Mouse (Mus musculus) kidney, postnatal 36 days (tissue): Measurements from ENCODE around the gene Vamp1.

Experiments used
- DNase-seq, 2 experiments: peaks; one replicate each; pipeline ENCODE4 v3.0.0; 2021 to 2022; ENCODE audit warnings: mixed read lengths in 2 of 2

Vamp1 gene

DNA sequence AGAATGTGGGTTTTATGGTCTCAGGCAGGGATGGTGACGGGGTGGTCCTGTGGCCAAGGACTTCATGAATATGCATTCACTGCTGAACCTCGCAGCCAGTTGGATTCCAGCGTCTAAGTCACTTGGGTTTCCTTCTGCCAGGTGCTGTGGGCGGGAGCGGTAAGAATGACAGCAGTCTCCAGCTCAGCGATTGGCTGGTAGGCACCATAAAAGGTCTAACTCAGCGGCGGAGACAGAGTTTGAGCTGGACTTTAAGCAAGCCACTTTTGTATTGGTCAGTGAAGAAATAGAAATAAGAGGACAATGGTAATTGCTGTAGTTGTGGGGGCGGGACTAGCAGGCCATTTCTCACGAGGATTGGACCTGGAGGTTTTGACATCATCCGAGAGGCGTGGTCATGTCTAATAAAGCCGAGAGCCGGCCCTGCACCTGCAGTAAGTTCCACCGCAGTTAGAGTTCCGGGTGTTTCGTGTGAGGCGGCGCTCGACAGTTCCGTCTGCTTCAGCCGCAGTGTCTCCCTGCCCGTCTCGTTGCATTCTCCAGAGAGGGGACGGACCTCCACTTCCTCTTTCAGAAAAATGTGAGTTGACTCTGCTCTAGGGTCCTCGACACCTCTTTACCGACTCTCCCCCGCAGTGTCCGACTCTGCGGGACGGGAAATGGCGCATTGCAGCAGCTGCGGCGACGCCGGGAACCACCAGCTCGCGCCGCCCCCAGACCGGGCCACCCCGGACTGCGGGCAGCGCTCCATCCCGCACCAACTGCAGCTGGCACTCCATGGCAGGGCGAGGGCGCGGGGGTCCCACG lies at the start of gene Vamp1:
Vamp1 (plus strand) TSS at position 404 of the 807 bp plus-strand sequence.
- peak; percentile 97 to 98 for DNase-seq

DNA sequence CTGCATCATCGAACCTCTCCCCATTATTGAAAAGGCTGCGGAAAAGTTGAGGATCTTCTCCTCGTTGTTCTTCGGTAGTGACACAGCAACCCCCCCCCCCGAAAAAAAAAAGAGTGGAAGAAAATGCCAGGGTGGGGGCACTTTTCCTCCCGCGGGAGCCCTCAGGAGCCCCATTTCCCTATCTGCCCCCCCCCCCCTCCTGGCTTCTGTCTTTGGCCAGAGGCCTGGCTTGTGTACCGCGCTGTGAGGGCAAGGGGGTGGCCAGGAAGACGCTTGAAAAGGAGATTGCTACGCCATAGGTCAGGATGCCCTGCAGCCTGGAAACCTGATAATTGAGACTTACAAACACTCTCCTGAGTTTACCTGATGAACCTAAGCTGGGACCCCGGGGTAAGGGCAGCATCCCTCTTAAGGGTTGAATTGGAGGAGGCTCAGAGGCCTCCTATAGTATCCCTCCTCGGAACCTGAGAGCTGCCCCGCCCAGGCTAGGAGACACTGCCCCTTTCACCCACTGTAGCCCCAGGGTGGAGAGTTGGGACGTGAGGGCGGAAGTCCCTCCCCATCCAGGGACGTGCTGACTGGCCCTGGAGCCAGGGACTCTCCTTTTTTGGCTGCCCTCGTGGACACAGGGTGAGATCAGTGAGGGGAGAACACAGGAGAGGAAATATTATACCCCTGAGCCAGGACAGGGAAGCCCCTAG lies 49.1 kb upstream of the Vamp1 start, which contains the start of gene Gapdh:
Gapdh (minus strand) TSS at position 417 of the 701 bp plus-strand sequence.
- DNase-seq = peak; percentile 89 to 92

DNA sequence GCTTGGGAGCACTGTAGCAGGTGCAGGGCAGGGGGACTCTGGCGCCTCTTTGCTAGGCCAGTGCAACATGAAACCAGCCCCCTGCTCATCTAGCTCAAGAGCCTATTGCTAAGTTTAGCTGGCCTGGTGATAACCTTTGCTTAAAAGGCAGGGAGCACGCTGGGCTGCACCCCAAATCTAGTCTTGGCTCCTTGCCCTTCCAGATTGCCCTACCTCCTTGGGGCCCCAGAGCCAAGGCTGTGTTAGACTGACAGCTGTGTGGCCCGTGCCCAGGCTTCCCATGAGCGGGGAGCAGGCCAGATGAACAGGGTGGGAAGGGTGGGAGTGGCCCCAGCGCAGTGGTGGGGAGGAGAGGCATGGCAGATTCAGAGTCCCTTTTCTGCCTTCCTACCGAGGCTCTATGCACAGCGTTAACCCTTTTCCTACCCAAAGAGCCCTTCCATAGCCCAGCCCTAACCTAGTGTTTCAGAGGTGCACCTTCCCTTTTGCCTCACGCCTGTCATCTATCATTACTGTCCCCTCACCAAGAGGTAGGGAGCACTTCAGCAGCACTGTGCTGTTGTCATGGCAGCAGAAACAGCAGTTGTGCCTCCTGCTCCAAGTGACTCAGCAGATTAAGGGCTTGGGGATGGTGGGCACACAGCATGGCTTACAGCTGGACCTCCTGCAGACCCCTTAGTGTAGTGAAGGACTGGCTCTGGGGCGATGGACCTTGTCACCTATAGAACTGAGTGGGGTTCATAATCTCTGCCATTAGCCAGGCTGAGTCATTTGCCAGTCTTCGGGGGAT lies 48.3 kb upstream of the Vamp1 start:
- peak in 1 of 2 experiments; percentile 44 for DNase-seq

DNA sequence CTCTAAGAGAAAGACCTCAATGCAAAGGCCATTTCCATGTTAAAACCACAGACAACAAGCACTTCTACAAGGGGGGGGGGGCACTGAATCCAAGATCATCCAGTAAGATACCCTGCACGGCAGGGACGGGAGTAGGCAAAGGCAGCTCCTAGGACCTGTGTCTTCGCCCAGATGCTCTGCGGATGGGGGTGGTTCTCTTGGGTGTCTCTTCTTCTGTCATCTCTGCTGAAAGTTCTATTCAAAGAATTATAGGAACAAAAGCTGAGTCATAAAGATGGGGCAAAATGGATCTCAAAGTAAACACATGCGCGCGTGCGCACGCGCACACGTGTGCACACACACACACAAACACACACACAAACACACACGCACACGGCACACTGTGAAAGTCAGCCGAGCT lies 47.3 kb upstream of the Vamp1 start:
- no peak for DNase-seq

DNA sequence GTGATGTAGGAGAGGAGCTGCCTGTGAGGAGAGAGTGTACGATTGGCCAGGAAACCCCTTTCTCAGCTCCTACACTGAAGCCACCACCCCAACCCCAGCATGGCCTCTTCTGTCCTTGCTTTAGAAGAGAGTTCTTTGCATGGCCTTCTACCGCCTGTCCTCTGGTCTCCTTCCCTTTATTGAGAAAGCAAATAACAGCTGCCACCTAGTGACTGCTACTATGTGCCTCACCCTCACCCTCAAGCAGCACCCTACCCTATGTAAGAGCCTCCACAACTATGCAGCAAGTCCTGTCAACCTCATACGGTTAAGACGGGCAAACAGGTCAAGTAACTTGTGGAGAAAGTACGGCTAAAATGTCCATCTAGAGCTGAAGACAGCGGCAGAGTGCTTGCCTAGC lies 45.2 kb upstream of the Vamp1 start:
- peak; percentile 29 to 39 for DNase-seq

DNA sequence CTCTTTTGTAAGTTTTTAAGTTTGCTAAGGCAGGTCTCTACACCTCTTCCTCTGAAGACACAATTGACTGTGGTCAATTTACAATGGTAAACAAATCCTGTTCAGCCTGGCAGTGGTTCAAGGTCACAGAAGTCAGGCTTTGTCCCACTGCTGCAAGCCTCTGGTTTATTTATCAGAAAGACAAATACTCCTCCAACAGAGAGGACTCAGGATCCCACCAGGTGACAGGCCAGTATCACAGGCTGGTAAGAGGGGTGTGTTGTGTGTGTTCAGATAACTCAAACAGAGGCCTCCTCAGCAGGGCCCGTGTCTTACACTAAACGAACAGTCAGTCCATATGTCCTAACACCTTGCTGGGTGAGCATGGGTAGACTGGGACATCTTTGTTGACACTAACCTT lies 42.9 kb upstream of the Vamp1 start:
- no peak for DNase-seq

DNA sequence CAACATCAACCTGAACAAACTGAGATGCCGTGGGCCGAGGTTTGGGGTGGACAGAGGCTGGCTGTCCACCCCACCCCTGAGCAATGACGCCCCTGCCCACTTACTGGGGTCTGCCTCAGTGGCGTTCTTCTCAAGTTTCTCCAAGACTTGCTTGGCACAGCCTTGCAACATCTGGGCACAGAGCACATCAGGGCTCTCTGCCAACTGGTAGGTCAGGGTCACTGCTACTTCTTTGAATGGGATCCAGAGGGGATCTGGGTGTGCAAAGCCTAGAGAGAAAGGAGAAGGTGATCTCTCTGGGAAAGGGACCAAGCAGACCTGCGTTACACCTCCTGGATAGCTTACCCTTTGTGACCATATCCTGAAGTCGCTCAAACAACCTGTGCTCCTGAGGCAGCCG lies 42.1 kb upstream of the Vamp1 start:
- no peak for DNase-seq

DNA sequence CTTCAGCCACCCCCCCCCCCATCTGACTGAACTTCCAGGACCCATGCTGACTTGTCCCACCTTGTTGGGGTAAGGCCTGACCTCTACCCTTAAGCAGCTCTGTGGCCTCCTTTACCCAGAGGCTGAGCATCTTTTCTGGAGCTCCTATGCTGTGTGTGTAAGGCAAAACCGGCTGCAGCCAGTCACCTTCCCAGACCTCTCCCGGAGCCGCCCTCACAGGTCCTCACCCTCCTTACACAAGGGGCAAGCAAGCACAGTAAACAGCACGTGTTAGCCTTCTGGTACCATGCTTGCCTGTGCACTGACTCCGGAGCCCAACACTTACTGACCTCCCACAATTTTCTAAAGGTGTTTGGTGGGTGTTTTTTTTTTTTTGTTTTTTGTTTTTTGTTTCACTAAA lies 39.9 kb upstream of the Vamp1 start:
- no peak for DNase-seq

DNA sequence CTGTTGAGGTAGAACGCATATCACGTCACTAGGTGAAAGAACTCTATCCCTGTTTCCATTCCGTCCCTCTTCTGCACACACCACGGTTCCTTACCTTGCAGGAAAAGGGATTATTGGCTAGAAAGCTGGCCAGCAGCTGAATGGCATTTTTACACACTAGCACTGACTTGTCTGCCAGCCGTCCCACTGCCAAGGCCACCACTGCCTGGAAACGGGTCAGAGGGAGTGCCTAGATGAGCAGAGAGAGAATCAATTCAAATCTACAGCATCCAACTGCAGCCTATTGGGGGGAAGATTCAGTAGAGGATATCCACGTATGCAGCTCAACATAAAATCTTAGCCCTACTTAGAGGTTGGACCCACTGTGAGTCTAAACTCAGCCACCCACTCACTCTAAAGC lies 35.8 kb upstream of the Vamp1 start:
- DNase-seq = no peak

DNA sequence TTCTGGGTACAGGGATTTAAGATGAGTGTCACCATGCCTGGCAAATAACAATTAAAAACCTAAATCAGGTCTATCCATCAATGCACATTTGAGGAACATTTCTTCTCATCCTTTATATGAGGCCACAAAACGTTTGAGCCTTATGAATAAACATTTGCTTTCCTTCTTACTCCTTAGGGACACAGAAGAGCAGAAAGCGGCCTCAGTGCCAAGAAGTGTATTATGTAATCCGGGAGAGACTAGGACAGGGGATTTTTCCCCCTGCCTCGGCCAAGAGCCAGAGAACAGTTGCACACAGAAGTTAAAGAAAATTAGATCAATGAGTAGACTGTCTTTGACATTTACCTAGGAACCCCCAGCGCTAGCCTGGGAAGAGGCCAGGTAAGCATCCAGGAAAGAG lies 33.2 kb upstream of the Vamp1 start:
- DNase-seq = no peak

DNA sequence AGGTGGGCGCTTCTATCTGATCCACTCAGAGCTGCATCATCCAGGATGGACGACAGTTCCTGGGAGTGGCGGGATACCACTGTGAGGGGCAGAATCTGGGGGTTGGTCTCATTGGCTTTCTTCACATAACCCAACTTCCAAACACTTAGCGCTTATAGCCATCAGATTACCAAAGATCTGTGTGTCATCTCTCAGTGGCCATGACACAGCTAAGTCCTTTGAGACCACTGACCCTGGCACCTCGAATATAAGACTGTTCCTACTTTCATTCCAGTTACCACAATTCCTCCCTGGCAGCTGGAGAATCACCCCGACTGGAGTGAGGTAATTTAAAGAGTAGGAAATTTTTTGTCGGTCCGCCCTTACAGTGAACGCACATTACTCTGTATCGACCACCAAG lies 29.1 kb upstream of the Vamp1 start:
- no peak for DNase-seq

DNA sequence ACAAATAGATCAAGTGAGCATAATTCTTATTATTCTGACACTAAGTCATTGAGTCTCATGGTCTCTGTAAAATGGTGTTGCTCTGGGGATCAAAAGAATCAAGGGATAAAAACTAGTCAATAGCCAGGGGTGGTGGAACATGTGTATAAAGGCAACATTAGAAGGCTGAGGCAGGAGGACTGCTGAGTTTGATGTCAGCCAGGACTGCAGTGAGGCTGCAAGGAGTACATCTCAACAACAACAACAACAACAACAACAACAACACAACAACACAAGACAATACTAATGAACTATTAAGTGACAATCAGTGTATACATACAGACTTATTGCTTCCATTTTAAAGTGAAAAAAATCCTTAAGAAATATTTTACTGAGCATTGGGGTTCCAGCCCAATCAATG lies 24.5 kb upstream of the Vamp1 start:
- DNase-seq = no peak

DNA sequence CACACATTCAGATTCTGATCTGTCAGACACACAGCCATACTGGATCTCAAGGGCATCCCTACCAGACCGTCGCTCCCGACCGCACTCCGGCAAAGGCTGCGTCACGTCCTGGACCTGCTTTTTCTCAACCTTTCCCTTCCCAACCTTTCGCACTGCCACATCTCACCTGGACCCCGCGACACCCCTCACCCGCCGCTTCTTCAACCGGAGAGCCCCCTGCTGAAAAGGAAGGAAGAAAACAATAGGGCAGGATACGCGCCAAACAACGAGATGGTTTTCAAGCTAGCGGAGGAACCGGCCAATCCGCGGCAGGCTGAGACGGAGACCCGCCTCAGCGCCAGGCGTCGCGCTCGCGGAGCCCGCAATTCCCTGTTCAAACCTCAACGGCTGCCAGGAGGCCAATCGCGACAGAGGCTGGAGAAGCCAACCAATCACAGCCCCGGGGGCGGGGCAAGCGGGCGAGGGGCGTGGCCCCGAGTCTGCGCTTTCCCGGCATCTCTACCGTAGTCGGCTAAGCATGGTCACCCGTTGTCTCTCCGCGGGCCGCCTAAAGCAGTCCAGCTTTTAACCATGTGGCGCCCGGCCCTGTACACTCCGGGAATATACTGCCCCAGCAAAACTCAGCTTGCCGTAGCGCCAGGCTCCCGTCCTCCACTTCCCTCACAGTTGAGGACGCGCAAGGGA lies 23.9 kb upstream of the Vamp1 start, which contains the start of the genes Ncapd2 and Mrpl51:
Ncapd2 (minus strand) TSS at position 370 of the 684 bp plus-strand sequence.
Mrpl51 (plus strand) TSS at position 470 of the 684 bp plus-strand sequence.
- peak; percentile 98 to 99 for DNase-seq

DNA sequence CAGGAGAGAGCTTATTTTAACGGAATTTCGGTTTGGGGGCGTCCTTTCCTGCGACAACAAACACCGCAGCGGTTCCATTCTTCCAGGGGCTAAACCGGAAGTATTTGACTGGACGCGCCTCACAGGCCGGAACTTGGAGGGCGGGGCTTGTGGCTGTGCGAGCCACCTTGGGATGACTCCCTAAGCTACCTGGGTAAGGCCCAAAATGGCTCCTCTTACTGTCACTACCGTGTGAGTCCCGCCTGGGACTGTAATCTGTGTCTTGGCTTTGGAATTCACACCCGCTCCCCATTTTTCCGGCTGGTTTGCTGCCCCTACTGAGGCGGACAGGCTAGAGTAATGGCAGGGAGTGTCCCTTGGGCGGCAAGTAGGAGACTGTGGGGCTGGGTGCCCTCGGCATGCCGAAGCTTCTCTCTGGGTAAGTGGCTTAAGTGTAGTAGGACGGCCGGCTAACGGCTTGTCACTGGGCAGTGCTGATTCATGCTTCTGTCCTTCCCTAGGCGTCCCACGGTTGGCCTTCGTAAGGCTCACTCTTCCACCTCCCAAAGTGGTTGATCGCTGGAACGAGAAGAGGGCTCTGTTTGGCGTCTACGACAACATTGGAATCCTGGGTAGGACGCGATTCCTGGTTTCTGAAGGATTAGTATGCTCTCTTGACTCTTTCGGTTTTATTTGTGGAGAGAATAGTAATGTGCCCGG lies 23.2 kb upstream of the Vamp1 start:
- DNase-seq = peak; percentile 96

DNA sequence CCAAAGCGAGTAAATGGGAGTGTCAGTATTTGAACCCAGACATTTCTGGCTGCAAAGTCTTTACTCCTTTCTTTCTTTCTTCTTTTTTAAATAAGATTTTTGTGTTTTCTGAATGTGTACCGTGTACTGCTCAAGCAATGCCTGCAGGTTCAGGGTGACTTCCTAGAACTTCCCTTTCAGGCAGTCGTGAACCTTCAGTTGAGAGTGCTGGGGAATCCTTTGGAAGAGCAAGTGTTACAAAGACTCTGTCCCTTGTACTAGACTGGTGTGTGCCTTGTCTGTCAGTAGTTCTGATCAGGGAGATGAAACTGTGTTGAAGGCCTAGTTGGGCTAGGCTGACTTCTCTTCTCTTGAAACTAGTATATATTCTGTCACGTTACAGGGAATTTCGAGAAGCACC lies 22.5 kb upstream of the Vamp1 start:
- no peak for DNase-seq

DNA sequence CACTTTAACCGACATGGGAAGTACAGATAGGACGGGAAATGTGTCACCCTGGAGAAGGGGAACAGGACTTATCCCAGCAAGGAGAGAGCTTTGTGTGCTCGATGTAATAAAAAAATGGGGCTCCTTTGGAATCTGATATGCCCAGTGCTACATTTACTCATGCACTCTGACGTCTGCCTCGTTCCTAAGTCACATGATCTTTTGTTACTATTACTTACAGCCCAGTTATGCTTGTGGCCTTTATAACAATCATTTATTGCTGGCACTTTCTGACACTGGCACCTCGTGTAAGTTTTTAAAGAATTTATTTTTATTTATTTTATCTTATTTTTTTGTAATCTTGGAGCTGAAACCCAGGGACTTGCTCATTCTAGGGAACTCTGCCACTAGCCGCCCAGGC lies 22.0 kb upstream of the Vamp1 start:
- DNase-seq = no peak

DNA sequence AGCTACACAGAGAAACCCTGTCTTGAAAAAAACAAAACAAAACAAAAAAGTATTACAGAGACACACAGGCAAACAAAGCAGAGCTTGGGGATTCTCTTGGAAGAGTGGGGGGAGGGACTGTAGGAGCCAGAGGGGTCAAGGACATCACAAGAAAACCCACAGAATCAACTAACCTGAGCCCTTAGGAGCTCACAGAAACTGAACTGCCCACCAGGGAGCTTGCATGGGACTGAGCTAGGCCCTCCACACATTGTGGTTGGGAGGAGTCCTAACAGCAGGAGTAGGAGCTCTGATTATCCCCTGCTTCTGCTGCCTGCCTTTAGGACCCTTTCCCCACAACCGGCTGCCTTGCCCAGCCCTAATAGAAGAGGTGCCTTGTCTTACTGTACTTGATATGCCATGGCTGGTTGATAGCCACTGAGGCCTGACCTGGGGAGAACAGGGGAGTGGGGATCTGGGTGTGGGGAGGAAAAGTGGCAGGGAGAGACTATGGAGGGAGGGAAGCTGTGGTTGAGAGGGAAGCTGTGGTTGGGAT lies 19.7 kb upstream of the Vamp1 start:
- DNase-seq = no peak

DNA sequence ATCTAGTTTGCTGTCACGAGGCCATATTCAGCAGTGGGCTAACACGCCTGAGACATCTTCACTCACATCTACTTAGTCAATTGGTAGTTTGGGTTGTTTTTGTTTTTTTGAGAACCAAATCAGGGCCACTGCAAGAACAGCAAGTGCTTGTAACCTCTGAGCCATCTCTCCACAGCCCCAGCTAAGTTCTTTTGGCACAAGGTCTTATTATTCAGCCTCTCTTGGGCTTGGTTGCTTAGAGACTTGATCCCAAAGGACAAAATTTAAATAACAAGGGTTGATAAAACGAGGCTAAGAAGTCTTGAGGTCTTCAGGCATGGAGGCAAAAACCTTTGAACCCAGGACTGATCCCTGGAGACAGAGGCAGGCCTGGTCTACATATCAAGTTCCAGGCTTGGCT lies 19.1 kb upstream of the Vamp1 start:
- no peak for DNase-seq

DNA sequence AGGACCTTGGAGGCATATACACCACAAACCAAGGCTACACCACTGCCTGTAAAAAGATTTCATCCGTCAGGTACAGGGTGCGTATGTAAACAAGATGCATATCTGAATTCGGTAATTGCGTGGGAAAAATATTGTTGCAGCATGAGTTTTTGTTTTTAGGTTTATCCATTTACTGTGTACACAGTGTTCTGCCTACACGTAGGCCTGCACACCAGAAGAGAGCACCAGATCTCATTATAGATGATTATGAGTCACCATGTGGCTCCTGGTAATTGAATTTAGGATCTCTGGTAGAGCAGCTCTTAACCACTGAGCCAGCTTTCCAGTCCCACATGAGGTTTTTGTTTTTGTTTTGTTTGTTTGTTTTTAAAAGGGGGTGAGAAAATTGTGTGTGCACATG lies 18.2 kb upstream of the Vamp1 start:
- no peak for DNase-seq

DNA sequence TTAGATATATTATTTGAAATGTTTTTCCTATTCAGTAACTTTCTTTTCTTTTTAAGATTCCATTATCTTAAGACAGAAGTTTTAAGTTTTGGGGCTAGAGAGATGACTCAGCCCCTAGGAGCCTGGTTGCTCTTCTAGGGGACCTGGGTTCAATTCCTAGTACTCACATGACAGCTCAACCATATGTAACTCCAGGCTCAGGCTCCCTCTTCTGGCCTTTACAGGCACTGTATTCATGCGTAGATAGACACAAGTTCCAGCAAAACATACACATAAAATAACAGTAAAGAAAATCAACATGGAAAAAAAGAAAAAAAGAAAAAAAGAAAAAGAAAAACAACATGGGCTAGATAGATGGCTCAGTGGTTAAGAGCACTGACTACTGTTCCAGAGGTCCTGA lies 4.9 kb upstream of the Vamp1 start:
- DNase-seq = no peak

DNA sequence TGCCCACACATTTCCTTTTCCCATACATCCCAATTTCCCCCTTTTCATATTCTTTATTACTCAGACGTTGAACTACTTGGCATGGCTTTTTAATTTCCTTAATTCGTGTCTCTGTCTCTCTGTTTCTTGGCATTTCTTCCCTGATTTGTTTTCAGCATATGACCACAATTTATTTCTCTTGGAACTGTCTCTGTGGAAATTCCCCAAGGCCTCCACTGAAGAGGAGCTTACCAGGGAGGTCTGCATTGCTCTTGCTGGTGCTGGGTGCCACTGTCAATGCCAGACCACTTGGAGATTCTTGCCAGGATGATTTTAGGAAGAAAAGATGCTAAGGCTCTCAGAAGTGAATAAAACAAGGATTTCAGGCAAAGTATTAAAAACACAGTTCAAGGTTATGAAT lies 2.7 kb upstream of the Vamp1 start:
- no peak for DNase-seq

DNA sequence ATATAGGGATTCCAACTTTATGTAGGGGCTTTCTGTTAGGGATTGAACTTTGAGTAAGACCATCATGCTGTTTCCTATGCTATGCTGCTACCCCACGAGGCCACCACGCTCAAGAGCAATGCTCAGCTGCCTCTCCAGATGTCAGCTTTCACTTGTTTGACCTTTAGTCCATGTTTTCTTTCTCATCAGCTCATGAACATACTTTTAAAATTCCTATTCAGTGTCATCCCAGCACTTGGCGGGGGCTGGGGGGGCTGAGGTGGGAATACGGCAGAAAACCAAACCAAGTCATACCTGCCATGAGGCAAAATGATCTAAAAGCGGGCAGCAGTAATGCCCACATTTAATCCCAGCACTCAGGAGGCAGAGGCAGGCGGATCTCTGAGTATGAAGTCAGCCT lies 2.2 kb upstream of the Vamp1 start:
- no peak for DNase-seq
